Mouse (Mus musculus) kidney, embryonic 16.5 days (tissue): ENCODE measurements around the gene Gm17364. TPM values are rescaled to one million over a fixed set of nuclear protein-coding genes. Genes with fewer than 3 reads are reported as not detected.
A peak's percentile ranks its signal among the peaks of the same experiment; 100 is the strongest.

Experiments used
- ATAC-seq: fragments of 200-750 bp; cut with Nextera tagmentation; 2 replicates; pipeline ENCODE4 v1.8.0; 2017; ENCODE audit warnings: moderate TSS enrichment; ENCODE audit not compliant: low FRiP score, low TSS enrichment
- H3K27ac ChIP-seq: fragments of 300-500 bp; sonication (generic); 2 replicates; pipeline ENCODE4 v1.5.1; 2014; ENCODE audit warnings: low read length
- H3K27me3 ChIP-seq: fragments of 300-500 bp; sonication (generic); 2 replicates; pipeline ENCODE4 v1.6.1; 2014; ENCODE audit warnings: low read length, control low read depth, mixed read lengths; ENCODE audit not compliant: insufficient read depth
- H3K36me3 ChIP-seq: fragments of 300-500 bp; sonication (generic); 2 replicates; pipeline ENCODE4 v1.6.1; 2014; ENCODE audit warnings: low read length, control low read depth, mixed read lengths; ENCODE audit not compliant: insufficient read depth
- H3K4me1 ChIP-seq: fragments of 300-500 bp; sonication (generic); 2 replicates; pipeline ENCODE4 v1.6.1; 2014; ENCODE audit warnings: low read length, control low read depth, mixed read lengths; ENCODE audit not compliant: insufficient read depth
- H3K4me2 ChIP-seq: fragments of 300-500 bp; sonication (generic); replicated peaks from 2 replicates; pipeline ENCODE4 v1.6.1; 2014; ENCODE audit warnings: low read depth, low read length
- H3K4me3 ChIP-seq: fragments of 300-500 bp; sonication (generic); 2 replicates; pipeline ENCODE4 v1.5.1; 2014; ENCODE audit warnings: mild to moderate bottlenecking, low read length
- H3K9ac ChIP-seq: fragments of 300-500 bp; sonication (generic); replicated peaks from 2 replicates; pipeline ENCODE4 v1.6.1; 2014; ENCODE audit warnings: low read length
- H3K9me3 ChIP-seq: fragments of 300-500 bp; sonication (generic); 2 replicates; pipeline ENCODE4 v1.6.1; 2016; ENCODE audit warnings: low read length, control low read depth
- WGBS: fragments of 180-500 bp; shearing (Covaris S2); extraction: QIAGEN DNeasy Blood & Tissue Kit; methylation state at CpG from one replicate; pipeline ENCODE4 v1.1.7; 2014; 5-methylcytosine and 5-hydroxymethylcytosine counted together
- polyA plus RNA-seq: library from polyadenylated mRNA; unstranded; fragments of >200 nt; fragmentation: Nextera tagmentation; extraction: Ambion mirVana; gene quantifications from 2 replicates; pipeline ENCODE4 v1.2.1, GENCODE M21; 2015

Gm17364 gene
- polyA plus RNA-seq, 1 experiment from 2014 or later: not detected

DNA sequence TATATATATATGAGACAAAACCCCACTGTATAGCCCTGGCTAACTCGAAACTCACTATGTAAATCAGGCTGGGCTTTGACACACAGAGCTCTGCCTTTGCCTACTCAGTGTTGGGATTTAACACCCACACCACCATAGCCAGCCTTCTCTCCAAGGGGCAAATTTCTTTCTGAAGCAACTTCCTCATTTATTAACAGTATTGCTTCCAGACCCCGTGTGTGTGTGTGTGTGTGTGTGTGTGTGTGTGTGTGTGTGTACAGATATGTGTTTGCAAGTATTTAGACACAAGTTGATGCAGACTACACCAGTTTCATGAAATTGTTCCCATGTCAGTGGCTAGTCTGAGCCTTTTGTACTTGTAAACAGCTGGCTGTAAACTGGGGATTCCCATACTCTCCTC, 32.2 kb downstream of the Gm17364 start:
- Histone ChIP-seq H3K9me3 (no peaks in the 10 kb centered on the region), H3K4me3 (no peak overlapping the region), H3K27ac (no peak overlapping the region), H3K4me2 (no peak overlapping the region), H3K27me3 (no peaks in the 10 kb centered on the region; the same call in 1 of the 2 replicates), H3K9ac (no peak overlapping the region), H3K4me1 (no peaks in the 10 kb centered on the region), H3K36me3 (no peaks in the 10 kb centered on the region)
- no peak for ATAC-seq
- WGBS: 70% methylated on average over 2 of the region's 2 CpGs

DNA sequence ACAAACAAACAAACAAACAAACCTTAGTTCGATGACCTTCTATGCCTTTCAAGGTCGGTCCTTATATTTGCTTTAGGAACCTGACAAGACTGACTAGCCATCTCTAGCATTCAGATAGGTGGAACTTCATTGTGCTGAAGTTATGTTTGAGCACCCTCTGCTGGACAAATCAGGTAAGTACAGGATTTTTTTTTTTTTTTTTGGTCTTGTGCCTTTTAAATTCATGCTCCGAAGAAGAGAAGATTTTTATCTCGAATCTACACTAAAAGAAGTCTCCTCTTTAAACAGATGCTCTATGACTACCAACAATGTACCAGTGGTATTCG, 35.0 kb downstream of the Gm17364 start:
- Histone ChIP-seq H3K9ac (no peak overlapping the region), H3K27me3 (no peaks in the 10 kb centered on the region; the same call in 1 of the 2 replicates), H3K36me3 (no peaks in the 10 kb centered on the region), H3K4me3 (no peak overlapping the region), H3K4me1 (no peaks in the 10 kb centered on the region), H3K9me3 (no peaks in the 10 kb centered on the region), H3K27ac (no peak overlapping the region), H3K4me2 (no peak overlapping the region)
- 6% methylated on average over 5 of the region's 5 CpGs for WGBS
- ATAC-seq: 0 out of 2 replicates have a peak, but pooled peaks have one; percentile 53

DNA sequence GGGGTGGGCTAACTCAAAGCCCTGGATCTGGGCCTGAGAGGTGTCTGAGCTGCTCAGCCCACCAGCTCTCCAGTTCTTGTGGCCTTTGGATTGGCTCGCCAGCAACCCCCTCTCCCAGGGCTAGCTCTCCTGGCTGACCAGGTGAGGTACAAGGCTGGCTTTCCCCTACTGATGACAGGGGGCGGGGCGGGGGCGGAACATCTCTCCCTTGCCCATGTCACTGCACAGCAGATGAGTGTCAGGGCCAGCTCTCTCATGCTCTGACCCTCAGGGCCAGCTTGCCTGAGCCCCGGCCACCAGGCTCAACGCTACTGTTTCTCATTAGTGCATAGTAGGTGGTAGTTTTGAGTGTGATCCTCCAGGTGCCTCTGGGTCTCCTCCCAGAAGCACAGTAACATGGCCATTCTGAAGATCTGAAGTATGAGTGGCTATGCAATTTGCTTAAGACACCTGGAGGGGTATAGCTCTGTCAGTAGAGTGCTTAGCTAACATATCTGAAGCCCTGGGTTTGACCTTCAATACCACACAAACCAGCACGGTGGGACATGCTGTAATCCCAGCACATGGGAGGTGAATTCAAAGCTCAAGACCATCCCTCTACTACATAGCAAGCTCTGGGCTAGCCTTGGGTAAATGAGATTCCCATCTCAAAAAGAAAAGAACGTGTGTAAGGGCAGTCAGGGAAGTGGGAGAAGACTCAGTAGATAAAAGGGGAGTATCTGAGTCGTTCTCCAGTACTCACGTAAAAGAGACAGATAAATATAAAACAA, 35.6 kb downstream of the Gm17364 start:
- no peaks in the 10 kb centered on the region; the same call in 1 of the 2 replicates for H3K27me3 ChIP-seq
- no peaks in the 10 kb centered on the region for H3K9me3 ChIP-seq
- ATAC-seq: 0 out of 2 replicates have a peak, but pooled peaks have one; percentile 16
- H3K27ac ChIP-seq: no peak overlapping the region
- WGBS: 73% methylated on average over 10 of the region's 10 CpGs
- H3K36me3 ChIP-seq: no peaks in the 10 kb centered on the region
- H3K4me3 ChIP-seq: no peak overlapping the region
- H3K4me2 ChIP-seq: no peak overlapping the region
- H3K4me1 ChIP-seq: no peaks in the 10 kb centered on the region
- no peak overlapping the region for H3K9ac ChIP-seq

DNA sequence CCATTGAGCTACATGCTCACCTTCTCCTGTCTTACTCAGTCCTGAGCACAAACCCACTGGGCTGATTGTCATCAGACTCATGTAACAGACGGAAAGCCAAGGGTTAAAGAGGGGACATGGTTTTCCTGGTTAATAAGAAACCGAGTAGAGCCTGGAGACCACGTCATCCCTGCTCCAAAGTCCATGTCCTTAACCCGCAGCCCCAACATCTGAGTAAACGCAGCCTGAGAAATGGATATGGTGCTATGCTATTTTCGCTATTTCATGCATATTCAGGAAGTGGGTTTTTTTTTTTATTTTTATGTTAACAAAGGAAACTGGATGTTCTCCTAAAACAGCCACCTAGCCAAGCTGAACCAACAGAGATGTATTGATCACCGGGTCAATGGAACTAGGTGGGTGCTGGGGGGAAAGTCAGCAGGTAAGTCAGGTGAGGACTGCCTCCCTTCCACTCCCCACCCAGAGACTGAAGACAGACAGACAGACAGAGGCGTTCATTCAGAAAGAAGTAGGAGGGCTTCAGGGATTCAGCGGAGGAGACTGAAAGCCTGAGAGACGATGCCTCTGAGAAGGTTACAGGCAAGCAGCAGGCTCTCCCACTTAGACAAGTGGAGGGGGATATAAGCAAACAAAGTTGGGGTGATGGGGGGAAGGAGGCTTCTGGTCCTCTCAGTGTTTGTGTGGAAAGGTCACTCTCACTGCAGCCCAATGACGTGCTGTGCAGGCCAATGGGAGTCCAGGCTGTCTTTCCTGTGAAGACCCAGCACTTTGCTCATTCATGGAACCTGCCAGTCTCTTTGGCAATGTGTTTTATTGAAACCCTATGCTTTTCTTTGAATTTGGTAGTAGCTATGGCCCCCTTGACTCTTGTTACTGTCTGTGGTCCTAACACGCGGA, 37.7 kb downstream of the Gm17364 start:
- Histone ChIP-seq H3K9ac (peak overlapping the region; percentile 43), H3K4me2 (peak overlapping the region; percentile 19)
- WGBS: 56% methylated on average over 13 of the region's 13 CpGs

DNA sequence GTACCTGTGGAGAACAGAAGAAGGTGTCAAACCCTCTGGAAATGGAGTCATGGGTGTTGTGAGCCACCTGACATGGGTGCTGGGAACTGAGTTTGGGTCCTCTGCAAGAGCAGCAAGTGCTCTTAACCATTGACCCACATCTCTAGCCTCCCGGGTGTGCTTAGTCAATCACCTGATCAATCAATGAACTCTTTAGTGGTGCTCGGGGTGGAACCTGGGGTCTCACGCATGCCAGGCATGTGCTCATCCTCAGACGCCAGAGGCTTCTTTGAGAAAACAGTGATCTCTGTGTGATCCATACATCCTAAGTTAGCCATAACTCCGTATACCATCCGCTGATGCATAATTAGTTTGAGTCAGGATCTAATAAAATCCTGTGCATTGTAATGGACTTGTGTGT, 38.6 kb downstream of the Gm17364 start:
- no peak overlapping the region for H3K9ac ChIP-seq
- 88% methylated on average over 6 of the region's 6 CpGs for WGBS

More for the DNA sequence above, 37.7 kb downstream of the Gm17364 start:
- Histone ChIP-seq H3K36me3 (no peaks in the 10 kb centered on the region), H3K4me3 (peak overlapping the region; percentile 32), H3K4me1 (no peaks in the 10 kb centered on the region), H3K9me3 (no peaks in the 10 kb centered on the region), H3K27ac (peak overlapping the region; percentile 6; the same call in 1 of the 2 replicates), H3K27me3 (no peaks in the 10 kb centered on the region; the same call in 1 of the 2 replicates)
- peak; percentile 26; the same call in 1 of the 2 replicates for ATAC-seq

DNA sequence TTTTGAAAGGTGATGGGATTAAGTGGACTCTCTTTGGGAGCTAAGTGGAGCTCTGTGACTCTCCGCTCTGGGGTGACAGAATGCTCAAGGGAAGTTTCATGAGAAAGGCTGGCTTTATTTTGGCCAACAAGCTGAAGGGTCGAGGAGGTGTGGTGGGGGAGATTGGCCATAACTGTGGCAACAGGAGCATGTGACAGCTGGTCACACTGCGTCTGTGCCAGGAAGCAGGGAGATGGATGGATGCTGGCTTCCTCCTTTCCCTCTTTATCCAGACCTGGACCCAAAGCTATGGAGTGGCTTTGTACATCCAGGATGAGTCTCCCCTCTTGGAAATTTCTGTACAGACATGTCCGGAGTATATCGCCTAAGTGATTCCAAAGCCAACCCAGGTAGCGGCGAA, 40.5 kb downstream of the Gm17364 start:
- Histone ChIP-seq H3K4me3 (no peak overlapping the region), H3K9ac (no peak overlapping the region), H3K4me1 (no peaks in the 10 kb centered on the region), H3K27ac (no peak overlapping the region), H3K9me3 (no peaks in the 10 kb centered on the region), H3K4me2 (no peak overlapping the region), H3K27me3 (no peaks in the 10 kb centered on the region), H3K36me3 (no peaks in the 10 kb centered on the region)
- WGBS: 84% methylated on average over 7 of the region's 7 CpGs
- ATAC-seq: no peak

More for the DNA sequence above, 38.6 kb downstream of the Gm17364 start:
- H3K27ac ChIP-seq: no peak overlapping the region
- no peak for ATAC-seq
- no peak overlapping the region for H3K4me2 ChIP-seq
- H3K36me3 ChIP-seq: no peaks in the 10 kb centered on the region
- H3K4me1 ChIP-seq: no peaks in the 10 kb centered on the region
- H3K27me3 ChIP-seq: no peaks in the 10 kb centered on the region; the same call in 1 of the 2 replicates
- no peak overlapping the region for H3K4me3 ChIP-seq
- no peaks in the 10 kb centered on the region for H3K9me3 ChIP-seq

DNA sequence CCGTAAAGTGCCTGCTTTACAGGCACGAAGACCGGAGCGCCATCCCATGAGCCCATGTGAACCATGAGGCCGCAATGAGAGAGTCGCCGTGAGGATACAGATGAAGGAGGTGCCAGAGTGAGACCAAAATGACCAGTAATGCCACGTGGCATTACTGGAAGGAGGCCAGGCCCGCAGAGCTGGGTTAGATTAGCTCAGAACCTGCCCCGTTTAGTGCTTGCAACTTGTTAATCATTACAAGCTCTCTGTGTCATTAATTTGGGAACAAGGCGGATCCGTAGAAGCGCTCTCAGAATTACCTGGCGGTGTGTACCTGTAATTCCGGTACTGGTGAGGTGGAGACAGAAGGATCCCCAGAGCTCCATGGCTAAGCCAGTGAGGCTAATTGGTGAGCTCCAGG, 41.6 kb downstream of the Gm17364 start:
- H3K4me2 ChIP-seq: no peak overlapping the region
- ATAC-seq: peak; percentile 86
- WGBS: 76% methylated on average over 15 of the region's 15 CpGs

DNA sequence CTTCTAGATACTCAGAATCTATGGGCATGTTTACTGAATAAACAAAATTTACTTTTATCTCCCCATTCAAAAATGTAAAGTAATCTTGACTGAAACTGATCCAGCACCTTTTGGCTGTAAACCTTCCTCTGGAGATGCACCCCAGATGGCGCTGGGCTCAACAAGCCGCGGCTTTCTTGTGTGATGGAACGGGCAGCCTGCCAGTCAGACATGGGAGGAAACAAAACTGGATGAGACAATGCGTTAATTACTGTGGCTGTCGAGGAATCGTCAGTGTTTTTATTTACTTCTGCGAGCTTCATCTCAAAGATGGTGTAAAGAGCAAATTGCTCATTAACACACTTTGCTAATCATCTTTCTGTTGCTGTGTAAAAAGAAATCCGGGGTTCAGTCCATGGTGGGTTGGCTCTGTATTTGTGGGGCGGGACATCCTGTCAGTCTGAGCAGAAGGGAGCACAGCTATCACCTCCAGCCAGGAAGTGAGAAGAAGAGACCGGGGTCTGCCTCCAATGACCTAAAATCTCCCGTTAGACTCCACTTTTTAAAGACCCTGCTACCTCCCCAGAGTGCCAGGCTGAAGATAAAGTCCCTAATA, 42.3 kb downstream of the Gm17364 start:
- Histone ChIP-seq H3K4me1 (no peaks in the 10 kb centered on the region), H3K27me3 (no peaks in the 10 kb centered on the region), H3K9me3 (no peaks in the 10 kb centered on the region), H3K27ac (no peak overlapping the region), H3K4me3 (no peak overlapping the region), H3K36me3 (no peaks in the 10 kb centered on the region), H3K4me2 (no peak overlapping the region), H3K9ac (no peak overlapping the region)
- 73% methylated on average over 12 of the region's 12 CpGs for WGBS
- ATAC-seq: no peak

More for the DNA sequence above, 41.6 kb downstream of the Gm17364 start:
- no peaks in the 10 kb centered on the region for H3K27me3 ChIP-seq
- no peak overlapping the region for H3K9ac ChIP-seq
- no peaks in the 10 kb centered on the region for H3K36me3 ChIP-seq
- no peak overlapping the region for H3K4me3 ChIP-seq
- no peaks in the 10 kb centered on the region for H3K9me3 ChIP-seq
- no peaks in the 10 kb centered on the region for H3K4me1 ChIP-seq
- H3K27ac ChIP-seq: no peak overlapping the region

DNA sequence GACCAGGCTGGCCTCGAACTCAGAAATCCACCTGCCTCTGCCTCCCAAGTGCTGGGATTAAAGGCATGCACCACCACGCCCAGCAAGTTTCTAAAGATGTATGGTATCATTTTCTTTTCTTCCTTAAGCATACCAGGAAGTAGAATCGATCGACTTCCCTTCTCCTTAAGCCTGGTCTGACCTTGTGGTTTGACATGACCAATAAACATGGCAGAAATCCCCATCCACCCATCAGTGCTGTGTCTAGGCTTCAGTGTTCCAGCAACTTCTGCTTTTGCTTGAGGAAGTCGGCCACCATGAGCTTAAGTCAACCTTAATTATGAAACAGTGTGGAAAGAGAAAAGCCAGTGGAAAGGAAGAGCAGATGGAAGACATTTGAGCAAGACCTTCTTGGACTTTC, 43.5 kb downstream of the Gm17364 start:
- H3K27me3 ChIP-seq: no peaks in the 10 kb centered on the region
- no peak overlapping the region for H3K9ac ChIP-seq
- no peaks in the 10 kb centered on the region for H3K36me3 ChIP-seq
- WGBS: 86% methylated on average over 5 of the region's 5 CpGs
- H3K4me1 ChIP-seq: no peaks in the 10 kb centered on the region
- no peak for ATAC-seq
- H3K9me3 ChIP-seq: no peaks in the 10 kb centered on the region
- no peak overlapping the region for H3K4me2 ChIP-seq
- H3K4me3 ChIP-seq: no peak overlapping the region
- no peak overlapping the region for H3K27ac ChIP-seq
